Mouse (Mus musculus) heart, postnatal 0 days (tissue): Measurements from ENCODE around the gene Pkig.

ENCODE experiments used
- CTCF ChIP-seq: IDR thresholded peaks from 2 replicates; pipeline ENCODE4 v1.5.1; 2016; ENCODE audit warnings: antibody characterized with exemption, control low read depth, low read depth
- EP300 ChIP-seq: IDR thresholded peaks from 2 replicates; pipeline ENCODE4 v1.6.1; 2016; ENCODE audit warnings: antibody characterized with exemption, low read depth

DNA sequence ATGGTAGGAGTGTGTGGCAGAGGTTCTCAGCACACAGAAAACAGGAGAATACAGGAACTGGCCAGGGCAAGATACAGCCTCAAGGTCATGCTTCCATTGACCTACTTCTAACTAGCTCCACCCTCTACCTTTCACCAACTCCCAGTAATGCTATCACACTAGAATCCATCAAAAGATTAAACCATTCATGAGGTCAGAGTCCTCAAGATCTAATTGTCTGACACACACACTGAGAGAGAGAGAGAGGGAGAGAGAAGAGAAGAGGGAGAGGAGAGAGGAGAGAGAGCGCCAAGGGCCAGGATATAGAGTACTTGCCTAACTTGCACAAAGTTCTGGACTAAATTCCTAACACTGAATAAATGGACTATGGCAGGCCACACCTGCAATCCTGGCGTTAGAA, 24.2 kb downstream of the Pkig start:
- TF ChIP-seq CTCF (no peak), EP300 (no peak)
